Mouse (Mus musculus) C2C12 (cell line): Measurements from ENCODE around the gene Kat5. TPM values are rescaled to one million over a fixed set of nuclear protein-coding genes. Genes with fewer than 3 reads are reported as not detected.
A peak's percentile ranks its signal among the peaks of the same experiment; 100 is the strongest.

ENCODE experiments used
- H3K27me3 ChIP-seq: one replicate; pipeline ENCODE4 v1.6.1; 2011; ENCODE audit not compliant: control insufficient read depth, insufficient read depth, insufficient read length
- H3K36me3 ChIP-seq: one replicate; pipeline ENCODE4 v1.6.1; 2011; ENCODE audit not compliant: control insufficient read depth, insufficient read depth
- H3K4me3 ChIP-seq: one replicate; pipeline ENCODE4 v1.5.1; 2011; ENCODE audit warnings: mild to moderate bottlenecking, control low read depth; ENCODE audit not compliant: poor library complexity, insufficient read depth, severe bottlenecking
- H3K79me2 ChIP-seq: one replicate; pipeline ENCODE4 v1.6.1; 2011; ENCODE audit not compliant: control insufficient read depth, insufficient read depth
- H3K79me3 ChIP-seq: one replicate; pipeline ENCODE4 v1.6.1; 2011; ENCODE audit warnings: low read depth, control low read depth
- H3ac ChIP-seq: one replicate; pipeline ENCODE3; 2011; ENCODE audit warnings: low read depth; ENCODE audit not compliant: control insufficient read depth, insufficient read length
- CEBPB ChIP-seq: IDR thresholded peaks from one replicate; pipeline ENCODE4 v1.6.1; 2011; ENCODE audit warnings: low read depth, mild to moderate bottlenecking, control low read depth, moderate library complexity
- CTCF ChIP-seq: IDR thresholded peaks from one replicate; pipeline ENCODE4 v1.5.1; 2011; ENCODE audit not compliant: control insufficient read depth, insufficient read depth, insufficient read length
- FOSL1 ChIP-seq: IDR thresholded peaks from one replicate; pipeline ENCODE4 v1.8.0; 2011; ENCODE audit warnings: mild to moderate bottlenecking, low read length; ENCODE audit not compliant: poor library complexity, insufficient read depth, severe bottlenecking
- MAX ChIP-seq: IDR thresholded peaks from one replicate; pipeline ENCODE4 v1.6.1; 2011; ENCODE audit warnings: mild to moderate bottlenecking, control low read depth
- MYOD1 ChIP-seq: IDR thresholded peaks from one replicate; pipeline ENCODE4 v1.6.1; 2011; ENCODE audit warnings: low read depth; ENCODE audit not compliant: control insufficient read depth, insufficient read length
- MYOG ChIP-seq: IDR thresholded peaks from one replicate; pipeline ENCODE4 v1.6.1; 2011; ENCODE audit not compliant: control insufficient read depth, insufficient read length; ENCODE audit errors: extremely low read depth
- USF1 ChIP-seq: IDR thresholded peaks from one replicate; pipeline ENCODE4 v1.6.1; 2011; ENCODE audit warnings: low read depth, mild to moderate bottlenecking, control low read depth, moderate library complexity
- polyA plus RNA-seq: library from polyadenylated mRNA; unstranded; fragments of >200 nt; fragmentation: generic; extraction: Trizol; gene quantifications from one replicate; pipeline ENCODE4 v1.2.1, GENCODE M21; 2012; ENCODE audit warnings: missing spikeins

Kat5 gene
- polyA plus RNA-seq, 1 experiment: 48.4 TPM

DNA sequence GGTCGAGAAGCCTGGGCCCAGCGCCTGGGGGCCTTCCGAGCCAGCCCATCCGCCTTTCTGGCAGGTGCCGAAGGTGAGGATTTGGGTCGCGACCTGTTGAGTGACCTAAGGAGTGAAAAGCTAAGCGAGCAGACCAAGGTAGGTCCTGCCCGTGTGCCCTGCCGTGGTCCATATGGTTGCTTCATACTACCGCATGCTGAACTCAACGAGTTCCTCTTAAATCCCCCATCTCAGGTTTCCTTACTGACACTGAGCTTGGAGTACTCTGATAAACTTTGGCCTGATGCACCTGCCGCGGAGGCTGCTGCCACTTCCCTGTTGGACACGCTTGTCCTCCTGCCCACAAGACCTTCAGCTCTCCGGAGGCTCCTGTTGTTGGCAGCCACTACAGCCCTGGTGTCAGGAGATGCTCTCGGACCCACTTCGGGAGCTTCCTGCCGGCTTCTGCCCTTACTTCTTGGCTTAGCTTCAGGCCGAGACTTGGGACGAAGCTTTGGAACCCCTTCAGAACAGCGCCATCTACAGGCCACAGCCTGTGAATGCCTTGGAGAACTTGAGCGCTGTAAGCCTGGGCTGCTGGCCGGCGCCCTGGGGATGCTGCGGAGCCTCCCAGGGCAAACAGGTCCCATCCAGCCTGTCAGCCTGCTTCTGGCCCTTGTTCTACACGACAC is 41.4 kb downstream of the Kat5 start:
- Histone ChIP-seq H3K27me3 (no peaks in the 10 kb centered on the region), H3K36me3 (peaks cover 4% of the 10 kb centered on the region), H3K79me3 (no peaks in the 10 kb centered on the region), H3ac (peak overlapping the region; percentile 41), H3K4me3 (peak overlapping the region; percentile 40), H3K79me2 (no peaks in the 10 kb centered on the region)
- peak; percentile 82 for TF ChIP-seq CTCF
- no peak for TF ChIP-seq MAX

DNA sequence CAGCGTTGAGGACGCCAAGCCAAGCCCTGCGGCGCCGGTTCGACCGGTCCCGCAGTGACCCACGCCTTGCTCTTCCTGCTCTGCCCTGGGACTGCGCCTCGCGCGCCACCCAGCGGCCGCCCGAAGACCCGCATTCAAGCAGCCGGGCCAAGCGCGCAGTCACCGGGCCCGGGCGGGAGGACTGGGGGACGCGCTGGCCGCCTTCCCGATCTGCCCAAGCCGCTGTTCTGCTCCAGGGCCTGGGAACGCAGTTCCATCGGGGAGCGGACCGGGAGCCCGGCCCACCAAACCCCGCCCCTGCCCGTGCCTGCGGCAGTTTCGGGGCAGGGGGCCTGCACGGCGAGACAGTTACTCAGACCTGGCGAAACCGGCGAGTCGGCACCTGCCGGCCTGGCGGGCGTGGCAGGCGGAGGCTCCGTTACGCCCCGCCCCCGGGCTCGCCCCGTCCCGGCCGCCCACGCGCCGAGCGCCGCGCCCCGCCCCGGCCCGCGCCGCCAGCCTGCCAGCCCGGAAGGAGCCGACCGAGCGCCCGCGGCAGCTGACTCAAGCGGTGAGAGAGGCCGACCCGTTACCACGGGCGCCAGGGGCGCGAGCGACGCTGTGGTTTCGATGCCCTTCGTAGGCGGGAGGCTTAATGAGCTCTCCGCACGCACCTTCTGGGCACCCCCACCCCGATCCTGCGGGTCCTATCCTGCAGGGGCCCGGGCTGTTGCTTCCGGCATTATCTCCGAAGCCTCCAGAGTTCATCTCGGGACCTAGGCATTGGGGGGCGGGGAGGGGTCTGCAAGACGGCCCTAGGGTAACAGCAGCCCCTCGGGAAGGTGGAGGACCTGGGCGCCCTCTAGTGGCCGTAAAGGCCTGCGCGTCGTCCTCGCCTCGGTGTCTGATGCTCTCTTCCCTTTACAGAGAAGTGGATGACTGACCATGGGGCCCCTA is 42.2 kb downstream of the Kat5 start, which contains the start of gene Ap5b1:
Gene Ap5b1, plus strand, starts transcription at position 492 of the 936 bp plus-strand sequence.
- Histone ChIP-seq H3K27me3 (no peaks in the 10 kb centered on the region), H3ac (peak within 1 kb of the TSS; percentile 86), H3K36me3 (peaks cover 4% of the 10 kb centered on the region), H3K79me3 (no peaks in the 10 kb centered on the region), H3K79me2 (no peaks in the 10 kb centered on the region), H3K4me3 (peak within 1 kb of the TSS; percentile 40)
- no peak for TF ChIP-seq MYOG
- peak; percentile 96 for TF ChIP-seq CTCF

DNA sequence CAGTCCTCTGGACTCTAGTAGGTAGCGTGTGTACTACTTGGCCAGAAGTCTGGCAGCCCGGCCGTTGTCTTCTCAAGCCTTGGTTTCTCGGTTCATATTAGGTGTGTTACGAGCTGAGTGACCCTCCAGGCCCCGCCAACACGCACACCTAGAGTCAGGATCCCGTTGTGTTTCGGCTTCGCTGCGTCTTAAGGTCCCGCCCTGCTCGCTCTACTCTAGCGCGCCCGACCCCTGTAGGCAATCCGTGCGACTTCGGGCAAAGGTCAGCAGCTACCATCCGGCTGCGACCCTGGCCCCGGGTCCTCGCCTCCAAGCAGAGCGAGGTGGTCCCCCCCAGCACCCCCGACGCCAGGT is 42.9 kb downstream of the Kat5 start:
- H3K79me3 ChIP-seq: no peaks in the 10 kb centered on the region
- H3ac ChIP-seq: peak overlapping the region; percentile 86
- no peaks in the 10 kb centered on the region for H3K27me3 ChIP-seq
- peaks cover 4% of the 10 kb centered on the region for H3K36me3 ChIP-seq
- no peaks in the 10 kb centered on the region for H3K79me2 ChIP-seq
- TF ChIP-seq CTCF (no peak), FOSL1 (no peak), CEBPB (no peak)
- peak overlapping the region; percentile 40 for H3K4me3 ChIP-seq

- peaks cover 4% of the 10 kb centered on the region for H3K36me3 ChIP-seq
- no peak overlapping the region for H3K4me3 ChIP-seq
- H3K79me3 ChIP-seq: no peaks in the 10 kb centered on the region
- TF ChIP-seq MYOD1 (no peak), USF1 (no peak), CTCF (no peak), MYOG (no peak), FOSL1 (no peak), CEBPB (no peak), MAX (no peak)
- peaks cover 7% of the 10 kb centered on the region for H3K27me3 ChIP-seq
- no peaks in the 10 kb centered on the region for H3K79me2 ChIP-seq
- H3ac ChIP-seq: no peak overlapping the region
Measured at GRCm38 (mm10) chr19:5566316-5566715, 43.7 kb downstream of the Kat5 start.

- H3K27me3 ChIP-seq: peaks cover 41% of the 10 kb centered on the region
- no peaks in the 10 kb centered on the region for H3K79me2 ChIP-seq
- TF ChIP-seq FOSL1 (no peak), USF1 (no peak), MYOD1 (no peak), MAX (no peak), CEBPB (no peak), MYOG (no peak), CTCF (no peak)
- H3K79me3 ChIP-seq: no peaks in the 10 kb centered on the region
- no peak overlapping the region for H3ac ChIP-seq
- H3K4me3 ChIP-seq: no peak overlapping the region
- no peaks in the 10 kb centered on the region for H3K36me3 ChIP-seq
Measured at GRCm38 (mm10) chr19:5562776-5563175, 47.3 kb downstream of the Kat5 start.

DNA sequence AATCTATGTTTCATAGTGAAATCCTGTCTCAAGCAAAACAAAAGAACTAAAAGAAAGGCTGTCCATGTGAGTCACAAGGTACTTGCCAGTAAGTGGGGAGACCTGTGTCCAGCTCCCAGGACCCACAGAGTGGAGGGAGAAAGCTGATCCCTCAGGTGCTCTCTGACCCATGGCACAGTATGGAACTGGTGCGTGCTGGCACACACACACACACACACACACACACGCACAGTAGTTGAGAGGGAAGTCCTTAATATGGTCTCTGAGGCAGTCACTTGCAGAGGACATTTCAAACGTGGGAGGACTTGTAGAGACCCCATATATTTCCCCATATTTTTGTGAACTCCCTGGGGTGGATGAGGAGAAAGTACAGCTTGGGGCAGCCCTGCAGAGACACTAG is 48.2 kb downstream of the Kat5 start:
- no peaks in the 10 kb centered on the region for H3K79me3 ChIP-seq
- H3K36me3 ChIP-seq: no peaks in the 10 kb centered on the region
- no peaks in the 10 kb centered on the region for H3K79me2 ChIP-seq
- H3K4me3 ChIP-seq: no peak overlapping the region
- H3K27me3 ChIP-seq: peaks cover 49% of the 10 kb centered on the region
- no peak overlapping the region for H3ac ChIP-seq
- TF ChIP-seq CEBPB (no peak), USF1 (no peak), MAX (no peak), MYOD1 (no peak), MYOG (no peak), FOSL1 (no peak), CTCF (no peak)
